Mouse (Mus musculus): Measurements from ENCODE around the gene Polr2e. TPM values are rescaled to one million over a fixed set of nuclear protein-coding genes. Genes with fewer than 3 reads are reported as not detected.

Gene Polr2e
- polyA plus RNA-seq, 1 experiment from 2014 or later: 58.3 TPM

GRCm38 (mm10) chr10:80017771-80018170 lies 21.8 kb downstream of the Polr2e start:
- peak overlapping the region; percentile 94 for H3K27ac ChIP-seq (ENCODE audit: low read depth)
- WGBS (ENCODE audit: insufficient replicate concordance): 33% methylated on average over 14 of the region's 14 CpGs
- H3K27me3 ChIP-seq (ENCODE audit: insufficient read depth, low read length): peaks cover 4% of the 10 kb centered on the region; the same call in 1 of the 2 replicates
- peaks cover 26% of the 10 kb centered on the region for H3K36me3 ChIP-seq (replicated peaks; ENCODE audit: insufficient read depth, low read length)
- no peaks in the 10 kb centered on the region for H3K9me3 ChIP-seq (ENCODE audit: low read length)
- TF ChIP-seq CTCF (IDR thresholded peaks at IDR 0.05; ENCODE audit: low read depth) (no peak), EP300 (IDR thresholded peaks at IDR 0.05; ENCODE audit: low read depth) (no peak)
- H3K4me3 ChIP-seq (ENCODE audit: low read depth, low read length): peak overlapping the region; percentile 58
- H3K9ac ChIP-seq (replicated peaks): peak overlapping the region; percentile 57
- peak overlapping the region; percentile 83 for H3K4me2 ChIP-seq (ENCODE audit: low read depth, low read length)
- DNase-seq (no peak), ATAC-seq (no peak)
- peaks cover 26% of the 10 kb centered on the region for H3K4me1 ChIP-seq (ENCODE audit: insufficient read depth)

- H3K9me3 ChIP-seq (ENCODE audit: low read length): no peaks in the 10 kb centered on the region
- peak; percentile 86 for DNase-seq
- peak overlapping the region; percentile 94 for H3K27ac ChIP-seq (ENCODE audit: low read depth)
- peak overlapping the region; percentile 58 for H3K4me3 ChIP-seq (ENCODE audit: low read depth, low read length)
- peaks cover 26% of the 10 kb centered on the region for H3K4me1 ChIP-seq (ENCODE audit: insufficient read depth)
- peak; percentile 56 for ATAC-seq
- peaks cover 25% of the 10 kb centered on the region for H3K36me3 ChIP-seq (replicated peaks; ENCODE audit: insufficient read depth, low read length)
- TF ChIP-seq EP300 (IDR thresholded peaks at IDR 0.05; ENCODE audit: low read depth) (no peak), CTCF (IDR thresholded peaks at IDR 0.05; ENCODE audit: low read depth) (no peak)
- peaks cover 4% of the 10 kb centered on the region; the same call in 1 of the 2 replicates for H3K27me3 ChIP-seq (ENCODE audit: insufficient read depth, low read length)
- peak overlapping the region; percentile 57 for H3K9ac ChIP-seq (replicated peaks)
- 26% methylated on average over 3 of the region's 3 CpGs for WGBS (ENCODE audit: insufficient replicate concordance)
- peak overlapping the region; percentile 83 for H3K4me2 ChIP-seq (ENCODE audit: low read depth, low read length)
Measured at GRCm38 (mm10) chr10:80017361-80017760, 22.2 kb downstream of the Polr2e start.

DNA sequence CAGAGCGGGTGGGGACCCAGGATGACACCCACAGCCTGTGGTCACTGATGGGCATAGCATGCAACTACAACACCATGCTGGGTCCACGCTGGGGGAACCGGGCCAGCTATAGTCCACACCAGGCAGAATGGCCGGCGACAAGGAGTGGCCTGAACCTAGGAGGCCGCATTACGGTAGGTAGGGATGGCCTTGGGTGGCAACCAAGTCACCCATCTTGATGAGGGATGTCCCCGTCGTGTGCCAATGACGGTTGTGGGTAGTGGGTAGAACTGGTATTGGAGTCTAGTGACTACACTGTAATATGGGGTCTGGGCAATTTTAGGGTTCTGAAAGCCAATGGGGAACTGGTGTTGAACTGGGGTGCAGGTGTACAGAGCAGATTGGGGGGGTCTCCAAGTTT lies 22.7 kb downstream of the Polr2e start:
- Histone ChIP-seq H3K4me1 (ENCODE audit: insufficient read depth) (peaks cover 26% of the 10 kb centered on the region), H3K36me3 (replicated peaks; ENCODE audit: insufficient read depth, low read length) (peaks cover 24% of the 10 kb centered on the region; the same call in 1 of the 2 replicates), H3K9ac (replicated peaks) (peak overlapping the region; percentile 57), H3K4me3 (ENCODE audit: low read depth, low read length) (peak overlapping the region; percentile 58), H3K27me3 (ENCODE audit: insufficient read depth, low read length) (peaks cover 4% of the 10 kb centered on the region; the same call in 1 of the 2 replicates), H3K27ac (ENCODE audit: low read depth) (peak overlapping the region; percentile 94), H3K9me3 (ENCODE audit: low read length) (no peaks in the 10 kb centered on the region), H3K4me2 (ENCODE audit: low read depth, low read length) (peak overlapping the region; percentile 83)
- DNase-seq (no peak), ATAC-seq (peak; percentile 31)
- TF ChIP-seq EP300 (IDR thresholded peaks at IDR 0.05; ENCODE audit: low read depth) (no peak), CTCF (IDR thresholded peaks at IDR 0.05; ENCODE audit: low read depth) (no peak)
- 32% methylated on average over 10 of the region's 10 CpGs for WGBS (ENCODE audit: insufficient replicate concordance)

GRCm38 (mm10) chr10:80016511-80016910 lies 23.1 kb downstream of the Polr2e start, which contains the start of gene Arhgap45:
TSS of gene Arhgap45 (plus strand) at chr10:80016653.
- H3K9me3 ChIP-seq (ENCODE audit: low read length): no peaks in the 10 kb centered on the region
- peaks cover 4% of the 10 kb centered on the region; the same call in 1 of the 2 replicates for H3K27me3 ChIP-seq (ENCODE audit: insufficient read depth, low read length)
- peaks cover 26% of the 10 kb centered on the region for H3K4me1 ChIP-seq (ENCODE audit: insufficient read depth)
- no peak for TF ChIP-seq EP300 (IDR thresholded peaks at IDR 0.05; ENCODE audit: low read depth)
- TF ChIP-seq CTCF (IDR thresholded peaks at IDR 0.05; ENCODE audit: low read depth): peak; percentile 36
- peak within 1 kb of the TSS; percentile 58 for H3K4me3 ChIP-seq (ENCODE audit: low read depth, low read length)
- H3K9ac ChIP-seq (replicated peaks): peak within 1 kb of the TSS; percentile 57
- peak within 1 kb of the TSS; percentile 83 for H3K4me2 ChIP-seq (ENCODE audit: low read depth, low read length)
- peaks cover 28% of the 10 kb centered on the region; the same call in 1 of the 2 replicates for H3K36me3 ChIP-seq (replicated peaks; ENCODE audit: insufficient read depth, low read length)
- H3K27ac ChIP-seq (ENCODE audit: low read depth): peak within 1 kb of the TSS; percentile 94
- DNase-seq (peak; percentile 80), ATAC-seq (peak; percentile 77)
- 24% methylated on average over 11 of the region's 11 CpGs for WGBS (ENCODE audit: insufficient replicate concordance)

GRCm38 (mm10) chr10:80015583-80015982 lies 24.0 kb downstream of the Polr2e start:
- Histone ChIP-seq H3K36me3 (replicated peaks; ENCODE audit: insufficient read depth, low read length) (peaks cover 30% of the 10 kb centered on the region), H3K9ac (replicated peaks) (no peak overlapping the region; the same call in 1 of the 2 replicates), H3K4me2 (ENCODE audit: low read depth, low read length) (no peak overlapping the region), H3K27ac (ENCODE audit: low read depth) (no peak overlapping the region), H3K9me3 (ENCODE audit: low read length) (peaks cover 3% of the 10 kb centered on the region; the same call in 1 of the 2 replicates), H3K4me3 (ENCODE audit: low read depth, low read length) (no peak overlapping the region), H3K27me3 (ENCODE audit: insufficient read depth, low read length) (peaks cover 4% of the 10 kb centered on the region; the same call in 1 of the 2 replicates), H3K4me1 (ENCODE audit: insufficient read depth) (peaks cover 26% of the 10 kb centered on the region)
- DNase-seq (no peak), ATAC-seq (no peak)
- 85% methylated on average over 10 of the region's 10 CpGs for WGBS (ENCODE audit: insufficient replicate concordance)
- TF ChIP-seq EP300 (IDR thresholded peaks at IDR 0.05; ENCODE audit: low read depth): no peak
- TF ChIP-seq CTCF (IDR thresholded peaks at IDR 0.05; ENCODE audit: low read depth): no peak

GRCm38 (mm10) chr10:80014484-80015290 lies 24.9 kb downstream of the Polr2e start:
- peaks cover 27% of the 10 kb centered on the region for H3K36me3 ChIP-seq (replicated peaks; ENCODE audit: insufficient read depth, low read length)
- H3K4me2 ChIP-seq (ENCODE audit: low read depth, low read length): no peak overlapping the region
- H3K27me3 ChIP-seq (ENCODE audit: insufficient read depth, low read length): no peaks in the 10 kb centered on the region
- DNase-seq: no peak
- H3K9me3 ChIP-seq (ENCODE audit: low read length): peaks cover 3% of the 10 kb centered on the region; the same call in 1 of the 2 replicates
- no peak overlapping the region for H3K4me3 ChIP-seq (ENCODE audit: low read depth, low read length)
- H3K4me1 ChIP-seq (ENCODE audit: insufficient read depth): peaks cover 23% of the 10 kb centered on the region
- H3K9ac ChIP-seq (replicated peaks): no peak overlapping the region
- 67% methylated on average over 28 of the region's 28 CpGs for WGBS (ENCODE audit: insufficient replicate concordance)
- no peak overlapping the region for H3K27ac ChIP-seq (ENCODE audit: low read depth)
- ATAC-seq: no peak
- peak; percentile 49 for TF ChIP-seq CTCF (IDR thresholded peaks at IDR 0.05; ENCODE audit: low read depth)
- TF ChIP-seq EP300 (IDR thresholded peaks at IDR 0.05; ENCODE audit: low read depth): no peak

All from liver, postnatal 0 days (tissue).